ENCODE assay signal across 7 mouse cellular contexts in the genomic region with DNA sequence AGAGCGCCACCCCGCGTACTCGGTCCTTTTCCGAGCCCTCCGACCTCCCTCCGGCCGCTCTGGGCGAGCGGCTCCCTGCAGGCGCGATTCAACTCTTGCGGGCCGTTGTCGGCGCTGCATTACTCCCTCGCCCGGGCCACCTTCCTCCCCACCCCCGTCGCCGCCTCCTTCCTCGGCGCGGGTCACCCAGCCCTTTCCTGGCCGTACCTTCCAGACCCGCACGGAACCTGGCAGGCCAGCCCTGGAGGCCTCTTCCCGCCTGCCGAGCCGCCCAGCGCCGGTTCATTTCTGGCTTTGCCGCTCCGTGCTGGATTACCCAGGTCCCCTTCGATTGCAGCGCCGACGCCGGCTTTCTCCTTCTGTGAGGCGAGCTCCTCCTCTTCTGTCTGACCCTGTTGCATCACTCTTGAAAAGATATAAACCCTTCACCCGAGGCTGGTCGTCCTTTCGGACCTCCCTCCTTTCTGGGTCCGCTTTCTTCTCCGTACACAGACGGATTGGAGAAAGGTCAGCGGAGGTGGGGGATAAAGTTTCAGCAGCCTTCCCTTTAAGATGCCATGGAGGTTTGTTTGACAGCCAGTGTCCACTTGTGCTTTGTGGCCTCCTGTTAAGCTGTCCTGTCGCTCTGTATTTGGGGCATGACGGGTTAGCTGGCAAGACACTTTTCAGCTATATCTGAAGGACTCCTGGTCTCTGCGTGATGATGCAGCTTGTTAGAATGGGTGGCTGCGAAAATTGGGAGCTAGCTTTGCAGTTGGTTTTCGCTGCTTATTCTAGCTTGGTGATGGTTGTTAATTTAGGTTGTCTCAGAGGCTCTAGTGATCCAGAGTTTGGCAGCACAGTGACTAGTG. TPM values are rescaled to one million over a fixed set of nuclear protein-coding genes. Genes with fewer than 3 reads are reported as not detected.
DNase-seq lines count a peak whose midpoint lies in the region; ATAC-seq lines count a peak whose summit lies in the region.

No protein-coding gene starts in this region.

- peak overlapping the region; percentile 89 for H3K27ac ChIP-seq in hindbrain, embryonic 13.5 days

- DNase-seq in R1 (ENCODE audit: low read depth, low spot score) = peak; percentile 55
- peak; percentile 48 for DNase-seq in cerebellum, adult 8-10 months
- peak; percentile 27 to 30 for DNase-seq in frontal cortex, postnatal 36 days (ENCODE audit: low spot score in 2 of 2)
- peak; percentile 37 to 43 for DNase-seq in left cerebral cortex, postnatal 14 days (ENCODE audit: low spot score in 2 of 2)
- DNase-seq in right cerebral cortex, adult 2 months (ENCODE audit: low spot score in 2 of 2) = peak; percentile 37 to 44

- H3K4me2 ChIP-seq in hindbrain, embryonic 13.5 days = peak overlapping the region; percentile 80

- H3K9ac ChIP-seq in hindbrain, embryonic 13.5 days = peak overlapping the region; percentile 91

- peak; percentile 76 for ATAC-seq in hindbrain, embryonic 13.5 days (ENCODE audit: low FRiP score)

- peaks cover 25% of the 10 kb centered on the region for H3K36me3 ChIP-seq in hindbrain, embryonic 13.5 days
- peaks cover 21% of the 10 kb centered on the region for H3K36me3 ChIP-seq in megakaryocyte, embryonic 14.5 days (replicated peaks; ENCODE audit: low read length)

- H3K27me3 ChIP-seq in hindbrain, embryonic 13.5 days = no peaks in the 10 kb centered on the region
- no peaks in the 10 kb centered on the region for H3K27me3 ChIP-seq in megakaryocyte, embryonic 14.5 days (replicated peaks)

- intact Hi-C loops in left cerebral cortex, postnatal 14 days (cut with DNase I) = no loop called here

- H3K9me3 ChIP-seq in hindbrain, embryonic 13.5 days = no peaks in the 10 kb centered on the region
- H3K9me3 ChIP-seq in megakaryocyte, embryonic 14.5 days = no peaks in the 10 kb centered on the region

- peaks cover 33% of the 10 kb centered on the region for H3K4me1 ChIP-seq in hindbrain, embryonic 13.5 days (replicated peaks)
- H3K4me1 ChIP-seq in megakaryocyte, embryonic 14.5 days = peaks cover 46% of the 10 kb centered on the region

- WGBS in hindbrain, embryonic 13.5 days = 2% methylated on average over 52 of the region's 52 CpGs

- peak overlapping the region; percentile 85 for H3K4me3 ChIP-seq in hindbrain, embryonic 13.5 days
- peak overlapping the region; percentile 97 for H3K4me3 ChIP-seq in megakaryocyte, embryonic 14.5 days (replicated peaks)

RNA-seq across cellular contexts. Expression of gene Uhrf1bp1, which starts 0.8 kb away (rescaled TPM):
- polyA plus RNA-seq in hindbrain, embryonic 13.5 days (2015; fragmentation: Nextera tagmentation; extraction: Ambion mirVana) = 5.6 and 6.7 TPM in 2 replicates
- 10 to 100 TPM; 18.7 to 20.5 TPM for total RNA-seq in left cerebral cortex, postnatal 14 days (2021)
- 3.2 and 12.1 TPM in 2 replicates for polyA plus RNA-seq in megakaryocyte, embryonic 14.5 days (2012; ENCODE audit: insufficient read depth, low replicate concordance)

RNA-seq across cellular contexts. Expression of gene Snrpc, which starts 19.1 kb away (rescaled TPM):
- 260 and 270 TPM in 2 replicates for polyA plus RNA-seq in hindbrain, embryonic 13.5 days (2015; fragmentation: Nextera tagmentation; extraction: Ambion mirVana)
- 10 to 100 TPM; 66.0 to 71.1 TPM for total RNA-seq in left cerebral cortex, postnatal 14 days (2021)
- polyA plus RNA-seq in megakaryocyte, embryonic 14.5 days (2012; ENCODE audit: insufficient read depth, low replicate concordance) = 400 and 415 TPM in 2 replicates

RNA-seq across cellular contexts. Expression of gene D17Wsu92e, which starts 36.6 kb away (rescaled TPM):
- polyA plus RNA-seq in hindbrain, embryonic 13.5 days (2015; fragmentation: Nextera tagmentation; extraction: Ambion mirVana) = 10.0 and 10.1 TPM in 2 replicates
- 100 to 1,000 TPM; 136 to 137 TPM for total RNA-seq in left cerebral cortex, postnatal 14 days (2021)
- 15.2 and 42.6 TPM in 2 replicates for polyA plus RNA-seq in megakaryocyte, embryonic 14.5 days (2012; ENCODE audit: insufficient read depth, low replicate concordance)

RNA-seq across cellular contexts. Expression of gene Anks1, which starts 52.1 kb away (rescaled TPM):
- polyA plus RNA-seq in hindbrain, embryonic 13.5 days (2015; fragmentation: Nextera tagmentation; extraction: Ambion mirVana) = 58.6 and 75.2 TPM in 2 replicates
- 10 to 100 TPM; 33.4 to 40.6 TPM for total RNA-seq in left cerebral cortex, postnatal 14 days (2021)
- polyA plus RNA-seq in megakaryocyte, embryonic 14.5 days (2012; ENCODE audit: insufficient read depth, low replicate concordance) = 18.1 and 19.1 TPM in 2 replicates

RNA-seq across cellular contexts. Expression of gene Taf11, which starts 52.6 kb away (rescaled TPM):
- polyA plus RNA-seq in hindbrain, embryonic 13.5 days (2015; fragmentation: Nextera tagmentation; extraction: Ambion mirVana) = 68.4 and 76.1 TPM in 2 replicates
- 10 to 100 TPM; 37.9 to 46.5 TPM for total RNA-seq in left cerebral cortex, postnatal 14 days (2021)
- polyA plus RNA-seq in megakaryocyte, embryonic 14.5 days (2012; ENCODE audit: insufficient read depth, low replicate concordance) = 13.2 and 82.5 TPM in 2 replicates

Comparison
In these comparisons a context has a peak if more than half of its experiments do, and no peak if none do; other contexts are left out.
1. Peak in every context shown above with its lines: DNase-seq, ATAC-seq, H3K4me3 ChIP-seq and H3K27ac ChIP-seq.